Mouse (Mus musculus): Measurements from ENCODE around the gene Brd3.
"Not testable (repeated sequence)": the region's sequence is repeated elsewhere in the genome, so short reads cannot be mapped to it uniquely, and the experiment has no call there.

The Brd3 gene

DNA sequence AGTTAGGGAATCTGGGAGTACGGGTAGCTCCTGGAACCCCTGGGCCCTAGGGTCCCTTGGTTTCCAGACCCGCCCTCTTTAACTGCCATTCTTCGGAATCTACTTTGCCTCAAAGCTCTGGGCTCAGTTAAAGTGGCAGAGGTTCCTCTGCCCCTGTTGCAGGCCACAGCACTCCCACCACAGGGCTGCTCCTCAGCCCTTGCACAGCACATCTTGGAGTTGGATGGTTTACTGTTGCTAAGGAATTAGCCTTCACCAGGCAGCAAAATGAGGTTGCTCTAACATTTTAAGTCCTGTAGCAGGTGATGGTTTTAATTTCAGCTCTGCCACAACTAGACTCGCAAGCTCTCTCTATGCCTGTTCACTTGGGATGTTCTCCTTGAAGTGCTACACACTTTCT, at the start of gene Brd3:
Gene Brd3, minus strand, starts transcription at position 101 of the 400 bp plus-strand sequence.
- DNase-seq (ENCODE audit: low spot score), result no peak

- no peak for DNase-seq (ENCODE audit: low spot score)
Measured at GRCm38 (mm10) chr2:27556921-27557320, 49.5 kb upstream of the Brd3 start.

- DNase-seq (ENCODE audit: low spot score), result no peak
Measured at GRCm38 (mm10) chr2:27554308-27554707, 46.8 kb upstream of the Brd3 start.

DNA sequence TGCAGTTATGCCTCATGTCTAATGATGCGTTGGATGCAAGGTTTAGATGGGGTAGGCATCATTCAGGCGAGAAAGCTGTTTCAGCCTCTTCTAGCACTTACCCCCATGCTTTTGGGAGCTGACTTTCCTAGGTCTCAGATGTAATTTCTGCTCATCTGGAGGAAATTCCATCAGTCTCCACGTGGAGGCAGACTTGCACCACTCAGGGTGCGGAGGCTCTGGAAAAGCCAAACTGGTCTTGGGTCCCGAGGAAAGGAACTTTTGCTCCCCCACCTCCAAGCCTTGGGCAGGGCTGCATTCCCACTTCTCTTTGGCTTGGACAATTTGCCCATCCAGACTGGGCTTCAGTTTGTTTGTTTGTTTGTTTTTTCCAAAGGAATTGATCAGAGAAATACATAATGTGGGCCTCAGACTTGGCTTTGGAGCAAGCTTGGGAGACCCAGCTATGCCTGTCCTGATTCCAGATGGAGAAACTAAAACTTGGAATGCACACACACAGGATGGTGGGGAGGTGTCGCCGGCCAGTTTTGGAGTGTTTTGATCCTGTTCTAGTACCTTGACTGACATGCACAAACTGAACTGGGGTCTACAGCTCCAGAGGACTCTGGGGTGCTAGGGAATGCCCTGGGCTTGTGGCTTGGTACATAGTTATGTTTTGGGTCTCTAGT, 45.3 kb upstream of the Brd3 start:
- peak; percentile 86 for DNase-seq (ENCODE audit: low spot score)

GRCm38 (mm10) chr2:27548664-27549369, 41.4 kb upstream of the Brd3 start:
- DNase-seq (ENCODE audit: low spot score), result no peak

GRCm38 (mm10) chr2:27547986-27548385, 40.5 kb upstream of the Brd3 start:
- DNase-seq (ENCODE audit: low spot score), result no peak

- no peak for DNase-seq (ENCODE audit: low spot score)
Measured at GRCm38 (mm10) chr2:27547326-27547725, 39.9 kb upstream of the Brd3 start.

GRCm38 (mm10) chr2:27546041-27546440, 38.6 kb upstream of the Brd3 start:
- not testable (repeated sequence) for DNase-seq (ENCODE audit: low spot score)

GRCm38 (mm10) chr2:27545517-27545916, 38.1 kb upstream of the Brd3 start:
- not testable (repeated sequence) for DNase-seq (ENCODE audit: low spot score)

DNA sequence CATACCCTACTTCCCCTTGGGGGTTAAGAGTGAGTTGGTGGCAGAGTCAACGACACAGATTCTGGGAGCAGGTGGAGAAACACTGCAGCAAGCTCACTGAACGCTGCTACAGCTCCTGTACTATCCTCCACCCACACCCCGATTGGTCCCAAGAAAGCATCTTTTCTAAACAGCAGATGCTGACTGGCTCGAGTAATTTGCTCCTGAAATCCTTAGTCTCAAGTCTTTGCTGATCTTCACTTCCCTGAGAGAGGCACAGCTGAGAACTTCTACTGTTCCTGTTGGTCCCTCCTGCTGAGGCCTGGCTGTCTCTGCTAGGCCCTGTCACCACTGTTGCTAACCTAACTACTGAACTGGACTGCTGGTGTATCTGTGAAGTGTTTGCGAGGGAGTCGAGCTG, 37.2 kb upstream of the Brd3 start:
- no peak for DNase-seq (ENCODE audit: low spot score)

DNA sequence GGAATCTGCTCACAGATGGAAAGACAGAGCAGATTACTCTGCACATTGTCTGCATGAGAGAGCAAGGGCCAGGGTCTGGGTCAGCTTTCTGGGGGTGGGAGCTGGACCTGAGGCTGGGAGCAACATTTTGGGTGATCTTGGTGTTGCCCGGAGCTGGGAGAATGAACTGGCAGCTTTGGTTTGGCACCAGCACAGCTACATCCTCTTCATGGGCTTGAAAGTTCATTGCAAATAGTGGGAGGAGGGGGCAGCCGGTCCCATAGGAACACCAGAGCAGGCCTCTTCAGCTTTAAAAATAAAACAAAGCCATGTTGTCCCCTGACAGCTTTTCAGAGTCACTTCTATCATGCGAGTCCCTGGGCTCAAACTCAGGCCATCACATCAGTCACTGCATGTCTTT, 33.8 kb upstream of the Brd3 start:
- no peak for DNase-seq (ENCODE audit: low spot score)

DNA sequence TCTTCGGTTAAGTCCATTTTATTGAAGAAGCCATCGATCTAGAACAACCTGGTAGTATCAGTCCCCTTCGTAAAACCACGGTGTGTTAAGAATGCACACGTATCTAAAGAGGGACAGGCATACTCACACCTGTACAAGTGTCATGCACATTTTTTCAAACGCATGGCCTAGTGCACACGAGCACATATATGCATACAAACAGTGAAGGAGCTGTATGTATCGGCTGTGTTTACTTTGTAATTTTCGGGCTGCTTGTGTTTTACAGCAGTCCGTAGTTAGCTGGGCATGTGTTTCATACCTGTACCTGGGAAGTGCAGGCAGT, 33.0 kb upstream of the Brd3 start:
- DNase-seq (ENCODE audit: low spot score), result no peak

DNA sequence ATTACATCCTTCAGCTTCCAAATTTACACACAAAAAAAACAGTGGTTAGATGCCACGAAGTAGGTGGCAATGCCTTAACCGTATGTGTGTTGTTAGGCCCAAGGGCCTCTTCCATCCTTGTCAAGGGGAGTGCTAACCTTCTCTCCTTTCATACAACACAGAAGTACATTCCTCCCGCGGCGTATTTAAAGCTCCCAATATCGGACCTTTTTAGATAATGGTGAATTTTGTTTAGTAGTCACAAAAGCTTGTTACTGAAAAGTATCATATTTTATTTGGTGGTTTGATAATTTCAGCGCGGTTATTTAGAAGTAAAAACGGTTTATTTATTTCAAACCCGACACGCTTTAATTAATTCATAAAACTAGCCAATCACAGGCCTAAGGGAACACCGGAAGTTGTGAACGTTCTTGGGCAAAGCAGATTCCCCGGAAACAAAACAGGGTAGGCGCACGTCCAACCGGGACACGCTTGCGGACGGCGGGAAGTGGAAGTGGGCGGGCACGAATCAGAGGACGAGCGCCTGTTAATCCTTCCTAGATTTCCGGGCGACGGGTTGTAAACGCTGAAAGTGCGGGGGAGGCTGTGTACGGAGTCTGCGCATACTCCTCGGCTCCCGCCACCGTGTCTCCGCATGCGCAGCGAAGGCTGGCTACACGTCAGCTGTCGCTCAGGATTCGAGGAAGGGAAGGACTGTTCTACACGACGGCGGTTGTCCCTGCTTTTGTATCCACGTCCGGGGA, 32.5 kb upstream of the Brd3 start:
- peak; percentile 99 for DNase-seq (ENCODE audit: low spot score)

- no peak for DNase-seq (ENCODE audit: low spot score)
Measured at GRCm38 (mm10) chr2:27539336-27539735, 31.9 kb upstream of the Brd3 start.

GRCm38 (mm10) chr2:27538455-27539330, 31.2 kb upstream of the Brd3 start:
- not testable (repeated sequence) for DNase-seq (ENCODE audit: low spot score)

DNA sequence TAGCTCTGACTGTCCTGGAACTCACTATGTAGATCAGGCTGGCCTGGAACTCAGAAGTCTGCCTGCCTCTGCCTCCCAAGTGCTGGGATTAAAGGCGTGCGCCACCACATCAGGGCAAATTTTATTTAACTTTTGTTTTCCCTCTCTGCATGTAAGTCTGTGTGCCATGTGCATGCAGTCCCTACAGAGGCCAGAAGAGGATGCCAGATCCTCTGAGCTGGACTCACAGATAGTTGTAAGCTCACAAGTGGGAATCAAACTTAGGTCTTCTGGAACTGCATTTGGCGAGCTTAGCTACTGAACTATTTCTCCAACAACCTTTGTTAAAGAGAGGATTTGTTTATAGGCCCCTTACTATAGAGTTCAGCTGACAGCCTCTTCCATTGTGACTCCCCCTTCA, 10.8 kb upstream of the Brd3 start:
- no peak for DNase-seq (ENCODE audit: low spot score)

DNA sequence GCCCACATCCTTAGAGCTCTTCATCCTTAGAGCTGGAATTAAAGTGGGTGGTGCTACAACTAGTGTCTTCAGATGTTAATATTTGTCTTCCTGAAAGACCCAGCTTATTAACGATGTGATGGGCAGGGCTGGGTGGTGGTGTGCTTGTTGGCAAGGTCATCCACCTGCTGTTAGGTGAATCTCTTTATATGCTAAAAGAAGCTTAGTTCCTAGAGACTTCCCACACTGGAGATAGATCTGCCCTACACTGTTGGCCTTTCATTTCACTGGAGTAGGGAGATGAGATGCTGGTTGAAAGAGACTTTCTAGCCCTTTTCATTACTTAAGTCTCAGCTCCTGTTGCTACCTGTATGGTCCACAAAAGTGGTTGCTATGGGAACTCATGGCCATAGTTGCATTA, 8.8 kb upstream of the Brd3 start:
- no peak for DNase-seq (ENCODE audit: low spot score)

GRCm38 (mm10) chr2:27515341-27516166, 8.1 kb upstream of the Brd3 start:
- DNase-seq (ENCODE audit: low spot score), result peak; percentile 51

DNA sequence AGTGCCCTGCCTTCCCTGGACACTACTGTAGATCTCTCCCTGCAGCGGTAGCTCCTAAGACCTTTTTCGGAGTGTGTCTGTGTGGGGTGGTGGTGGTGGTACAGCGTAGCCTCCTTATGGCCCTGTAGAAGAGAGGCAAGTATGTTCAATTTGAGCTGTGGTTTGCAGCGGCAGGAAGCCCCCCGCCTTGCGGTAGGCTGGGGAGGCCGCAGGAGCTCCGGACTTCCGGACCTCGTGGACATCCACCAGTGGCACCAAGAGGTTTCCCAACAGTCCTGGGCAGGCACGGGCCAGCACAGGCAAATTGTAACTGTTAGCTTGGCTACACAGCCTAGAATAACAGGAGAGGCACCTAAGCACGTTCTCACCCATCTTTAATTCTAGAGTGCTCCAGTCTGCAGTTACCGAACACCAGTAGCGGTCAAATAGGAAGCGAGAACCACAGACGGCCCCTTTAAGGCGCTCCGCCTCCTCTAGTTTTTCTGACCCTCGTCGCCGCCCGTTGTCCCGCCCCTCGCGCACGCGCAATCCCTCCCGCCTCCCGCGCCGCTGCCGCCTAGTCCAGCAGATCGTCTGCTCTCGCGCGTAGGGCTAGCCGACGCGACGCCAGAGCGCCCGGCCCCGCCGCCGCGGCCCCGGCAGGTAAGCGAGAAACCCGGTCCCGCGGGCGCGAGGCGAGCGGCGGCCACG, 7.3 kb upstream of the Brd3 start, which contains the start of gene Wdr5:
Gene Wdr5, plus strand, starts transcription at position 519 of the 690 bp plus-strand sequence.
- DNase-seq (ENCODE audit: low spot score), result peak; percentile 97

- DNase-seq (ENCODE audit: low spot score), result no peak
Measured at GRCm38 (mm10) chr2:27513861-27514260, 6.4 kb upstream of the Brd3 start.

DNA sequence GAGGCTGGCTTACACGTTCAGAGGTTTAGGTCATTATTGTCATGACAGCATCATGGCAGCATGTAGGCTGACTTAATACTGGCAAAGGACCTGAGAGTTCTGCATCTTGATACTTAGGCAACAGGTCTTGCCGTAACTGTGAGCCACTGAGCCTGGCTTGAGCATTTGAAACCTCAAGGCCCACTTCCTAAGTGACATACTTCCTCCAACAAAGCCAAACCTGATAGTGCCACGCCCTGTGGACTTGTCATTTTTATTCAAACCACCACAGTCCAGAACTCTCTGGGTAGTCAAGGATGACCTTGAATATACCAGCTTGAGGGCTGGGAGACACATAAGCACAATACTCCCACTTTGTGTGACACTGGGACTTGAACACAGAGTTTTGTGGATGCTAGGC, 5.4 kb upstream of the Brd3 start:
- DNase-seq (ENCODE audit: low spot score), result no peak

Data from embryo, embryonic 10 days (tissue).